8 mouse cellular contexts compared by ENCODE assay signal in the genomic region with DNA sequence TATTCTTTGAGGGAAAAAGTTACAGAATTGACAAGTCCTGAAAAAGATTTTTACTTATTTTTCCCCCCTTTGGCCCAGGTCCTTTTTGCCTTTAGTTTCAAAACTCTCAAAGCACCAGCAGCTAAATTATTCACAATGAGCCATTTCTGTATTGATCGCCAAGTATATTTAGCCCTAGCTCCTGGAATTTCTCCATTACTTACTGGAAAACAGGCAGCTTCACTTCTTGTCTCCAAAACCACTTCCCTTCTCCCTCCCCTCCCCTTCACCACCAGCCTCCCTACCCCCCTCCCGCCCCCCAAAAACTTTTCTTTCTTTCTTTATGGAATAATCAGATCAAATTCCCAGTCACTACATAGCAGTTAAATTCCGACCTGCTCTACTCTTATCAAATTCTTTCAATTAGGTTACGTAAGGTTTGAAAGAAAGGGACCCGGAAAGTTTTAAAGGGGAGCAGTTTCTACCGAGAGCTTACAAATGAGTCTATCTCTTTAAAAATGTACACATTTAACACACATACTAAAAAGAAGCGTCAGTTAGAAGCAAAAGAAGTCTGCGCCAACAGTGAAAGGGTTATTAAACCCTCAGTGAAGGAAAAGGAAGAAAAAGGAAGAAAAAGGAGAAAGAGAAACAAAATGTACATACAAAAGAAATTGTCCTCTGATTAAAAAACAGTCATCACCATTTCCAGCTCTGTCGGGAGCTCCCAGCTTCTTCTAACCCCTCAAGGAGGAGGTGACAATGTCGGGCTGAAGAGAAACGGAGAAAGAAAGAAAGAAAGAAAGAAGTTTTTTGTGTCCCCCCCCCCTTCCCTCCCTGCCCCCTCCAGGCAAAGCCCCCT. TPM values are rescaled to one million over a fixed set of nuclear protein-coding genes. Genes with fewer than 3 reads are reported as not detected.
DNase-seq lines count a peak whose midpoint lies in the region; ATAC-seq and TF ChIP-seq lines count a peak whose summit lies in the region.

No protein-coding gene starts in this region.

- no peak for ATAC-seq in kidney, embryonic 14.5 days (ENCODE audit: low FRiP score, low TSS enrichment)
- no peak for ATAC-seq in neural tube, embryonic 11.5 days (ENCODE audit: insufficient read depth, low FRiP score, low TSS enrichment)

- no peaks in the 10 kb centered on the region for H3K36me3 ChIP-seq in kidney, embryonic 14.5 days (ENCODE audit: control insufficient read depth, insufficient read depth, low read length)
- no peaks in the 10 kb centered on the region for H3K36me3 ChIP-seq in neural tube, embryonic 11.5 days (ENCODE audit: control insufficient read depth, insufficient read depth, low read length)

- H3K4me2 ChIP-seq in kidney, embryonic 14.5 days (replicated peaks; ENCODE audit: low read depth, low read length), result peak overlapping the region; percentile 74
- peak overlapping the region; percentile 73 for H3K4me2 ChIP-seq in neural tube, embryonic 11.5 days (ENCODE audit: low read depth)

- H3K4me3 ChIP-seq in kidney, embryonic 14.5 days (ENCODE audit: low read length), result peak overlapping the region; percentile 75
- H3K4me3 ChIP-seq in cortical plate, adult 2 months (ENCODE audit: insufficient read depth, low read length), result peak overlapping the region; percentile 72
- peak overlapping the region; percentile 70 for H3K4me3 ChIP-seq in neural tube, embryonic 11.5 days (ENCODE audit: low read depth, low read length)

- no peak for TF ChIP-seq POLR2A in cortical plate, adult 2 months (IDR thresholded peaks at IDR 0.05; ENCODE audit: extremely low read depth, insufficient read depth, low read length)

- H3K4me1 ChIP-seq in kidney, embryonic 14.5 days (ENCODE audit: control insufficient read depth, insufficient read depth, low read length), result no peaks in the 10 kb centered on the region
- no peaks in the 10 kb centered on the region; the same call in 1 of the 2 replicates for H3K4me1 ChIP-seq in cortical plate, adult 2 months (ENCODE audit: control insufficient read depth, insufficient read depth, low read length)
- no peaks in the 10 kb centered on the region for H3K4me1 ChIP-seq in neural tube, embryonic 11.5 days (ENCODE audit: control insufficient read depth, insufficient read depth, low read length)

- no peaks in the 10 kb centered on the region for H3K27me3 ChIP-seq in kidney, embryonic 14.5 days (ENCODE audit: control insufficient read depth, insufficient read depth, low read length)
- no peaks in the 10 kb centered on the region for H3K27me3 ChIP-seq in neural tube, embryonic 11.5 days (ENCODE audit: control insufficient read depth, insufficient read depth, low read length)

- H3K27ac ChIP-seq in kidney, embryonic 14.5 days (ENCODE audit: low read depth, low read length), result peak overlapping the region; percentile 55; the same call in 1 of the 2 replicates
- H3K27ac ChIP-seq in cortical plate, adult 2 months (ENCODE audit: insufficient read depth, low read length), result no peak overlapping the region
- no peak overlapping the region for H3K27ac ChIP-seq in neural tube, embryonic 11.5 days (ENCODE audit: low read depth, low read length)

- WGBS in kidney, embryonic 14.5 days, result 3% methylated on average over 11 of the region's 11 CpGs
- 3% methylated on average over 11 of the region's 11 CpGs for WGBS in neural tube, embryonic 11.5 days

- no peak for TF ChIP-seq CTCF in cortical plate, adult 2 months (IDR thresholded peaks at IDR 0.05; ENCODE audit: extremely low read depth, insufficient read depth, low read length)

- H3K9me3 ChIP-seq in kidney, embryonic 14.5 days (ENCODE audit: control insufficient read depth, low read length), result no peaks in the 10 kb centered on the region
- no peaks in the 10 kb centered on the region for H3K9me3 ChIP-seq in neural tube, embryonic 11.5 days (ENCODE audit: control insufficient read depth, low read length)

- no peak for DNase-seq in kidney, adult 11 months
- peak; percentile 76 for DNase-seq in induced T-regulatory cell, adult 2 months (ENCODE audit: low read depth)
- DNase-seq in neural tube, embryonic 11.5 days (ENCODE audit: low spot score), result no peak
- DNase-seq in right cerebral cortex, adult 2 months (ENCODE audit: low spot score in 2 of 2), result no peak
- DNase-seq in cerebellum, adult 9-11 months, result no peak
- DNase-seq in frontal cortex, postnatal 36 days (ENCODE audit: low spot score in 2 of 2), result no peak

- H3K9ac ChIP-seq in kidney, embryonic 14.5 days (ENCODE audit: low read depth, low read length), result peak overlapping the region; percentile 51
- H3K9ac ChIP-seq in neural tube, embryonic 11.5 days (ENCODE audit: low read length), result 0 out of 2 replicates have a peak overlapping the region, but pooled peaks have one; percentile 11

RNA-seq across cellular contexts. Expression of gene Ikzf2, which starts 1.8 kb away (rescaled TPM):
- 4.8 and 5.6 TPM in 2 replicates for polyA plus RNA-seq in kidney, embryonic 14.5 days (2014; fragmentation: Nextera tagmentation; extraction: Ambion mirVana)
- 1.4 and 1.5 TPM in 2 replicates for polyA plus RNA-seq in cortical plate, adult 2 months (2012; rRNA removed)
- polyA plus RNA-seq in neural tube, embryonic 11.5 days (2014; fragmentation: Nextera tagmentation; extraction: Ambion mirVana), result 3.4 and 3.7 TPM in 2 replicates
